Mouse (Mus musculus): ENCODE results near the gene Mrps23. TPM values are rescaled to one million over a fixed set of nuclear protein-coding genes. Genes with fewer than 3 reads are reported as not detected.

Mrps23 gene
- total RNA-seq, 4 experiments from 2014 or later: 140 to 223 (median 182) TPM

- no peak for DNase-seq
Observed at GRCm38 (mm10) chr11:88211824-88212582, 7.8 kb downstream of the Mrps23 start.

- DNase-seq: no peak
Observed at GRCm38 (mm10) chr11:88213757-88214156, 9.6 kb downstream of the Mrps23 start.

DNA sequence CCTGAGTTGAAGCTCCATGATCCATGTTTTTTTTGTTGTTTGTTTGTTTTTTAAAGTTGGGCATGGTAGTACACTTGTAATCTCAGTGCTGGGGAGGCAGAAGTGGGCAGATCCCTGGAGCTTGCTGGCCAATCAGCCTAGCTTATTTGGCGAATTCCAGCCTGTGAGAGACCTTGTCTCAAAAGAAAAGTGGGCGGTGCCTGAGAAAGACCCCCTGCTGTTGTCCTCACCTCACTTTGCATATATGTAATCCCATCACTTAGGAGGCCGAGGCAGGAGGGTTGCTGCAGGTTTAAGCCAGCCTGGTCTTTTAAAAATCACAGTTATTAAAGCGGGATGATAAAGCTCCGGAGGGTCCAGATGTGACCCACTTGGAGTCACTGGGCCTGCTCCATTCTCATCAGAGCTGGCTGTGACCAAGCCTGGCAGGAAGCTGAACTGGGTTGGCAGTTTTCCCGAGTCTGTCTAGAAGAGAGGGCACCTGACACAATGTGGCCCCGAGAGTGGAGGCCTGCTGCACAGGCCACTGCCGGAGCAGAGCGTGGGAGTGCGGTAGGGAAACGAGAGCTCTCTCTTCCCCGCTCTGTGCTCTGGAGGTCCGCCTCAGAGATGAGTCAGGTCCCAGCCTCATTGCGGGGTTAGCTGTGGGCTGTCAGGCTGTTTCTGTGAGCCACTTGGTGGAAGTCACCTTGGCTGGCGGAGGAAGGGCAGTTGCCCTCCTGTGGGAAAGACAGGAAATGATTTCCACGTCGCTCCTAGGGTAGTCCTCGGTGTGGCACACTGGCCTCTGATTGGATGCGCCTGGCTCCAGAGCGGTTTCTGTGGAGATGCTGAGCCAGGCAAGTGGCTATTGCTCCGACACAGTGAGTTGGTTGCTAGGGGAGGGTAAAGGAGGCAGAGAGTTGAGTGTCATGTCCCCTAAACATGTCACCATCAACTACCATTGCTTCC is 11.0 kb downstream of the Mrps23 start:
- peak; percentile 56 for DNase-seq

DNA sequence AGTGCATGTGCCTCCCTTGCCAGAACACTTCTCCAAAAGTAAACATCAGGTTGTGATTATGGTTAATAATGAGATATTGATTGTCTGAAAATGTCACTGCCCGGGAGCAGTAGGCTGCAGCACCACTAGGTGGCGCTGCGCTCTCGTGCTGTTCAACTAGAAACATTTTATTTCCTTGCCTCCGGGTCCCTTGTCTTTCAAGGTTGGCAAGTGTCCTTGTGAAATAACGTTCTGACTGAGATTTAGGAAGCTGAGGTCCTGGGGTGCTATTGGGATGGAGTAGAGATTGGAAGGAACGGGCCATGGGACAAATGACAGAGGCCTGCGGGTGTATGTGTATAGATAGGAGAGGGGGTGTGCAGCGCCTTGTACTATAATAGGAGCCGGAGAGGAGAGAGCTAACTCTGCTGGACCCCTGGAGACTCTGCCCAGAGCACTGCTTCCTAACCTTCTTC is 12.1 kb downstream of the Mrps23 start:
- DNase-seq: no peak

DNA sequence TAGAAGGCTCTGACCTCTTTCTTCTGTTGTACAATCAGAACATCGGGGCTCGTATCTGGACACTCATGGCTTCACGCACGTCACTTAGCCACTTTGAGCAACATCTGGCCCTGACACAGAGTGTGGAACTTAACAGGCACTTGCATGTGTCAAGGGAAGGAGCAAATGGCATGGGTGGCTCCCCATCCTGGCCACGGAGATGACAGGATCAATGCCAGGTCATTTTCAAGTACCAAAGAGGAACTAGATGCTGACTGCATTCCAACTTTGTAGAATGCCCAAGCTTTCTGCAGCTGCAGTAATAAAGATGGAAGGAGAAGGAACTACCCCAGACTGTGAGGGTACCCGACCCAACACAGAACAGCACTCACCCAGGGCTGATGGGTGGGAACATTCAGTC is 14.0 kb downstream of the Mrps23 start:
- no peak for DNase-seq

DNA sequence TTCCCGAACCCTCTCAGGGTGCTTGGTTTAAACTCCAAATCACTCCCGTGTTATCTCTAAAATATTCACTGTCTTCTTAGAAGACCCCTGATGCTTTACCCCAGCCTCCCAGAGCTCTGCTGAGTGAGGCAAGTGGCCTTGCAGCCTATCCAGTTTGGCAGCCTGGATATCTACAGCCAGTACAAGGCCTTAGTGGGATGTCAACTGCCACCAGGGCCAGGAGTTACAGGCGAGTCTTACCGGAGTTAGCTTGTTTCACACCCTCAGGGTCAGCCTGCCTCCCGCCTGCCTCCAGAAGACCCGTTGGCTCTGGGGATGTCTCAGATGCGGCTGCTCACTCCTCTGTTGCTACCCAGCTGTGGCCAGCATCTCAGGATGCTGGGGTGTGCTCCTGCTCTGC is 14.4 kb downstream of the Mrps23 start:
- DNase-seq: no peak

DNA sequence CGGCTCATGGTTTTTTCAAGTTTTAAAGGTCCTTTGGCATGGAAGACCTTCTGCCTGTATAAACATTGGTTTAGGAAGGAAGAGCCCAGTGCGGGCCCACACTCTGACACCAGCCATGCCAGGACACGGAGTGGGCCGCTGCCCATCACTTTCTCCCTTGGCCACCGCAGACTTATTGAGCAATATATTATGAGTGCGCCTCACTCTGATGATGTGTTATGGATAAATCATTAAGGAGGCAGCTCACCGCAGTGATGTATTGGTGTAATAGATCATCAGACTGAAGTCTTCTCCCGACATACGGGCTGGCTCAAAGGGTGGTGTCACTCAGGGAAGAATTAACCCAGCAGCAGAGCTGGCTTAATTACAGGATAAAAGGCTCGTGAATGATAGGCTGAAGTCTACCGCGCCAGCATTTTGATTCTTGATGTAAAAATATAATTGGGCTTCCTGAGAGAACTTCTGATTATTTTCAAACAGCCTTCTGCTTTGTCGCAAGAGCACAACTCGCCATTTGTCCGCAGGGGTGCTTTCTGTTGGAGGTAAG is 17.8 kb downstream of the Mrps23 start:
- DNase-seq: no peak

- no peak for DNase-seq
Observed at GRCm38 (mm10) chr11:88227001-88227957, 23.1 kb downstream of the Mrps23 start.

- DNase-seq: no peak
Observed at GRCm38 (mm10) chr11:88231213-88231790, 27.1 kb downstream of the Mrps23 start.

- DNase-seq: no peak
Observed at GRCm38 (mm10) chr11:88233528-88234427, 29.6 kb downstream of the Mrps23 start.

DNA sequence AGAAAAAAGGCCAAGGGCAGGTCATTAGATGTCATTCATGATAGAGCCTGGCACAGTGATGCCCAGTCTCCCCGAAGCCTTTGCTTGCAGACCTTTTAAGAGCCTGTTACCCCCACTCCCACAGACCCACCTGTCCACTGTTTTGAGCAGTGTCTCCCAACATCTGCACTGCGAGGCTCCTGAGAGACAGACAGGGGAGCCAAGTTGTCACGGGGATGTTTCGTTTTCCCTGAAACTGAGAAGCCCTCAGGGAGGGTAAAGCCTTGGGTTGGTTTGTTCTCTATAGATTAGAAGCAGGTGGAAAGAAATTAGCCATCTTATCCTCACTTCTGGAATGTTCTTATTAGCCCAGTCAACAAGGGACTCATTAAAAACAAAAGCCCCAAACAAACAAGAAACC is 30.6 kb downstream of the Mrps23 start:
- DNase-seq: no peak

DNA sequence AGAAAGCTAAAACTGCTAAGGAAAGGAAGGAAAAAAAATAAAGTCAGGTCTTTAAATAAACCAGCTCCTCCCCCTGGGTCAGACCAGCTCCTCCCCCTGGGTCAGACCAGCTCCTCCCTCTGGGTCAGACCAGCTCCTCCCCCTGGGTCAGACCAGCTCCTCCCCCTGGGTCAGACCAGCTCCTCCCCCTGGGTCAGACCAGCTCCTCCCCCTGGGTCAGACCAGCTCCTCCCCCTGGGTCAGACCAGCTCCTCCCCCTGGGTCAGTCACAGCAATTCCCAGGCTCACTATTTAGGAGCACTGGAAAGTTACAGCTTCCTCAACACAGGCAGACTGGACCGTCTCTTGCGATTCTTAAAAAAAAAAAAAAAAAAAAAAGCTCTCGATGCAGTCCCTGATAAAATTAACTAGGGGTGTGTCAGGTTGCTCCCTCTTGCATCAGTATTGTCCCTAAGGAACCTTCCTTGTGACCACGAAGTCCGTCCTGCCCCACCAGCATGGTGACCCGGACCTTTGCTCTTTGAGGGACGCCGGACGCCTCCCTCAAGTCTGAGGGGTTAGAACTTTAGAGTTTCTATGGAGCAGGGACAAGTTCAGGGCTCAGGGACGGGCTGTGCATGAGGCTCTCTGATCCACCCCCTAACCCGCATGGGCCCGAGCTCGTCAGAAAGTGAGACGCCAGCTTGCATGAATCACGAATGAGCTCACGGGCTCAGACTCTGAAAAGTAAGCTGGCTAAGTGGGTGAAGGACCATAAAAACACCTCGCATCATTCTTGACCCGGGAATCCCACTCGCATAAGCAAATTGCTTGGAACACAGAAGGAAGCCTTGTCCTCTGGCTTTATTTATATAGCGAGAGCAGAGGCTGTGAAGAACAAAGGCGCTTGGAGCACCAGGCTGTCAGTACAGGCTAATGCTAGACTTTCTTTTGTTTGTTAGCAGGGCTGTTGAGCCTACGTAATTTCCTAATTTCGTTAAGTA is 31.3 kb downstream of the Mrps23 start:
- DNase-seq: peak; percentile 76

- no peak for DNase-seq
Observed at GRCm38 (mm10) chr11:88240275-88240674, 36.1 kb downstream of the Mrps23 start.

DNA sequence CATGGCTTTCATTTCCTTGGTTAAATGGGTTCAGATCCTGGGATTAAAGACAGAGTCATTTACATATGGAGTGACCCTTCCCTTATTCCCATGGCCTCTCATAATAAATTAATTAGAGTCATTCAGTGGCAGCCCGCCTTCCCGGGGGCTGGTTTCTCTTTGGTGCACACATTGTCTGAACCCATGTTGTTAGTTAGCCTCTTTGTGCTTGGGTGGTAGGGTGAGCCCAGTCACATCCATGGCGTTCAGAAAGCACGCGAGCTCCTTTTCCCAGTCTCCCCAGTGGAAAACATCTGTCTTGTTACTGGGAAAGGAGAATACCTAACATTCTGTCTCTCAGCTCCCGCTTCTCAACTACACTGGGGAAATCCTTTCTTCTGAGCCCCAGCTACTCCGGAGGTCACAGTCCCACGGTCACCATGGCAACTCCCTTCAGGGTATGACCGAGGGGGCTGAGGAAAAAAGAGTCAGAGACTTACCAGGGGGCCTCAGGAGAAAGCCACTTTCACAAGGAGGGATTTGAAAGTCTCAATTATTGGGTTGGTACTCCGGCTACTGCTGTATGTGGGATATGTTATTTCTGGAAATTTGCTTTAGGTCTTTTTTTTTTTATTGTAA is 36.7 kb downstream of the Mrps23 start:
- no peak for DNase-seq

- no peak for DNase-seq
Observed at GRCm38 (mm10) chr11:88241468-88242301, 37.5 kb downstream of the Mrps23 start.

- no peak for DNase-seq
Observed at GRCm38 (mm10) chr11:88245581-88246170, 41.5 kb downstream of the Mrps23 start.

DNA sequence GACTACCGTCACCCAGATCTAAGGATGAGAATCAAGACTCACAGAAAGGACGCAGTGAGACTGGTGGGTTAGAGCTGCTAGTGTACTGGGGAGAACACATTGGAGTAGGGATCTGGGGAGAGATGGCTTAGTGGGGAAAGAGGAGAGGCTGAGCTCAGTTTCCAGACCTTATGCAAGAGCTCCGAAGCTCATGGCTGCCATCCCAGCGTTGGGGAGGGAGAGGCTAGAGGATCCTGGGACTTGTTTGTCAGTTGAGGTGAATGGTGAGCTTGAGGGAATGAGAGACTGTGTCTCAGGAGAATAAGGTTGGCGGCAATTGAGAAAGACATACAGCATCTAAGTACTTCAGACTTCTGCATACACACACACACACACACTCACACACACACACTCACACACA is 44.4 kb downstream of the Mrps23 start:
- DNase-seq: no peak
